Mouse (Mus musculus) E14TG2a.4 (cell line): Measurements from ENCODE around the gene Capn9.

Experiments used
- CTCF ChIP-seq: conservative IDR thresholded peaks from 2 replicates; pipeline ENCODE4 v1.5.1; 2014; ENCODE audit warnings: low read length
- NANOG ChIP-seq: IDR thresholded peaks from 2 replicates; pipeline ENCODE4 v1.6.1; 2014; ENCODE audit warnings: borderline replicate concordance, low read length, mixed read lengths

DNA sequence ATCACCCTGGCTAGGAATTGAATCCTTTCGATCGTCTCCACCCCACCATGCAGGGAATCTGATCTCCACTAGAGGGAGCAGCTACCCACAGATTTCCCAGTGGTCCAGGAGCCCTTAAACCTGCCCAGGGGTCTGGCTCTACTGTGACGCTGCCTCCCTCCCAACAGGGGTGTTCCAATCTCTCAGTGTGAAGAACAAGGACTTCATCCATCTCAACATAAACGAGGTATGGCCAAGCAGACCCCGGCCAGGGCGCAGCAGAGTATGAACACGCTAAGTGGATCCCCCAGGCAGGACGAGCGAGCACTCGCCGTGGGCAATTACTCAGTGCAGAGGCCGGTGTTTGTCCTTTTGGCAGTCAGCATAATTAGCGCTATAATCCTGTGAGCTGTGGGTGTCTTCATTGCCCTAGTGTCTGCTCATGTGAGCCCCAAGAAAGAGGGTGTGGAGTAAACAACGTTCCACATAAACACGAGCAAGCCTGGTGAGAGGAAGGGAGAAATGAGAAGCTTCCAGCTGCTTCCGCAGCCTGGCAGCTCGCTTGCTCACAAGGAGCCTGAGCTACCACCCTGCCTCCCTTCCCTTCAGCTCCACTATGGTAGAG lies 41.5 kb downstream of the Capn9 start:
- TF ChIP-seq CTCF: peak; percentile 78
- no peak for TF ChIP-seq NANOG
